8 mouse cellular contexts compared by ENCODE assay signal in genomic region chr1:91600671-91601361, GRCm38 (mm10).
A peak's percentile ranks its signal among the peaks of the same experiment; 100 is the strongest.
DNase-seq lines count a peak whose midpoint lies in the region; ATAC-seq and TF ChIP-seq lines count a peak whose summit lies in the region.

No protein-coding gene starts in this region.

- H3K36me3 ChIP-seq in hindbrain, postnatal 0 days (ENCODE audit: insufficient read depth, low read length) = no peaks in the 10 kb centered on the region
- H3K36me3 ChIP-seq in midbrain, embryonic 15.5 days (replicated peaks) = no peaks in the 10 kb centered on the region

- intact Hi-C loops in left cerebral cortex, postnatal 10 days (cut with DNase I) = loop anchor here (5.0 kb wide), 1 partner anchor 151 kb away; no protein-coding TSS in a partner anchor

- peaks cover 8% of the 10 kb centered on the region for H3K4me1 ChIP-seq in hindbrain, postnatal 0 days (ENCODE audit: insufficient read depth, low read length)
- peaks cover 9% of the 10 kb centered on the region for H3K4me1 ChIP-seq in midbrain, embryonic 15.5 days

- no peak overlapping the region for H3K4me2 ChIP-seq in hindbrain, postnatal 0 days (ENCODE audit: low read depth, low read length)
- H3K4me2 ChIP-seq in midbrain, embryonic 15.5 days = no peak overlapping the region

- peak; percentile 45 for DNase-seq in adrenal gland, adult 18-20 months (ENCODE audit: low spot score in 2 of 2)
- DNase-seq in embryo, embryonic 10.5 days (ENCODE audit: low spot score) = peak; percentile 84
- DNase-seq in gastrocnemius, postnatal 10 days = peak; percentile 62
- peak; percentile 88 for DNase-seq in hindbrain, postnatal 0 days (ENCODE audit: low spot score)
- peak; percentile 38 to 76 for DNase-seq in left cerebral cortex, postnatal 10 days (ENCODE audit: extremely low spot score in 1 of 2, low spot score in 2 of 2)
- peak; percentile 36 for DNase-seq in telencephalon, adult 2 months (ENCODE audit: low read depth, low spot score)

- 25% methylated on average over 9 of the region's 9 CpGs for WGBS in hindbrain, postnatal 0 days
- WGBS in midbrain, embryonic 15.5 days = 29% methylated on average over 9 of the region's 9 CpGs

- peak; percentile 78 for TF ChIP-seq CTCF in hindbrain, postnatal 0 days (IDR thresholded peaks at IDR 0.05; ENCODE audit: low read depth)

- peak overlapping the region; percentile 58 for H3K27ac ChIP-seq in hindbrain, postnatal 0 days
- no peak overlapping the region for H3K27ac ChIP-seq in midbrain, embryonic 15.5 days

- no peaks in the 10 kb centered on the region for H3K27me3 ChIP-seq in hindbrain, postnatal 0 days (ENCODE audit: insufficient read depth, low read length)
- H3K27me3 ChIP-seq in midbrain, embryonic 15.5 days (replicated peaks) = no peaks in the 10 kb centered on the region

- no peak overlapping the region for H3K9ac ChIP-seq in hindbrain, postnatal 0 days (replicated peaks; ENCODE audit: low read length)
- H3K9ac ChIP-seq in midbrain, embryonic 15.5 days = no peak overlapping the region

- no peak overlapping the region for H3K4me3 ChIP-seq in hindbrain, postnatal 0 days (ENCODE audit: low read length)
- H3K4me3 ChIP-seq in midbrain, embryonic 15.5 days = no peak overlapping the region

- peak; percentile 94 for ATAC-seq in hindbrain, postnatal 0 days
- peak; percentile 84 for ATAC-seq in midbrain, embryonic 15.5 days (replicated peaks)
- ATAC-seq in inflammation-experienced regulatory T-cells, adult 6 months = no peak

- no peaks in the 10 kb centered on the region for H3K9me3 ChIP-seq in hindbrain, postnatal 0 days (ENCODE audit: low read length)
- H3K9me3 ChIP-seq in midbrain, embryonic 15.5 days = no peaks in the 10 kb centered on the region

Comparison
In these comparisons a context has a peak if more than half of its experiments do, and no peak if none do; other contexts are left out.
1. DNase-seq: peak in every context shown above with its lines; median percentile 88 in hindbrain, postnatal 0 days; 84 in embryo, embryonic 10.5 days; 62 in gastrocnemius, postnatal 10 days; 57 in left cerebral cortex, postnatal 10 days; 45 in adrenal gland, adult 18-20 months; 36 in telencephalon, adult 2 months.